Mouse (Mus musculus): Measurements from ENCODE around the gene Xbp1.

GRCm38 (mm10) chr11:5517346-5517745, 3.1 kb upstream of the Xbp1 start:
- TF ChIP-seq POLR2A (IDR thresholded peaks at IDR 0.05; ENCODE audit: insufficient read depth, low read depth, low read length) (no peak), CTCF (IDR thresholded peaks at IDR 0.05) (no peak), EP300 (IDR thresholded peaks at IDR 0.05; ENCODE audit: insufficient read depth, low read depth, low read length) (no peak)

Data from heart, adult 2 months (tissue).